Mouse (Mus musculus) hematopoietic stem cell, adult 5-6 weeks (primary cell): Measurements from ENCODE around the gene Dgkh. TPM values are rescaled to one million over a fixed set of nuclear protein-coding genes. Genes with fewer than 3 reads are reported as not detected.
A peak's percentile ranks its signal among the peaks of the same experiment; 100 is the strongest.

ENCODE experiments used
- ATAC-seq, 2 experiments: fragments of 125-278 bp in 1 of 2; replicated peaks in 1 of 2; 2 replicates each; pipeline ENCODE4 v1.8.0; 2016 to 2017; ENCODE audit warnings: inconsistent platforms in 2 of 2, mild to moderate bottlenecking in 2 of 2, moderate number of reproducible peaks in 2 of 2, low read depth in 1 of 2, moderate TSS enrichment in 1 of 2; ENCODE audit not compliant: low FRiP score in 2 of 2, poor library complexity in 2 of 2, severe bottlenecking in 2 of 2, insufficient read depth in 1 of 2, low TSS enrichment in 1 of 2
- total RNA-seq: library from RNA; stranded (forward); fragments of 172-1452, 232-1000 nt; gene quantifications from 2 replicates; pipeline ENCODE4 v1.2.3, GENCODE M21; 2017

Gene Dgkh
- total RNA-seq, 1 experiment from 2014 or later = 1.9 TPM

- ATAC-seq = no peak
Measured at GRCm38 (mm10) chr14:78654939-78655556, 77.5 kb downstream of the Dgkh start.

GRCm38 (mm10) chr14:78654196-78654595 lies 78.4 kb downstream of the Dgkh start:
- no peak for ATAC-seq

DNA sequence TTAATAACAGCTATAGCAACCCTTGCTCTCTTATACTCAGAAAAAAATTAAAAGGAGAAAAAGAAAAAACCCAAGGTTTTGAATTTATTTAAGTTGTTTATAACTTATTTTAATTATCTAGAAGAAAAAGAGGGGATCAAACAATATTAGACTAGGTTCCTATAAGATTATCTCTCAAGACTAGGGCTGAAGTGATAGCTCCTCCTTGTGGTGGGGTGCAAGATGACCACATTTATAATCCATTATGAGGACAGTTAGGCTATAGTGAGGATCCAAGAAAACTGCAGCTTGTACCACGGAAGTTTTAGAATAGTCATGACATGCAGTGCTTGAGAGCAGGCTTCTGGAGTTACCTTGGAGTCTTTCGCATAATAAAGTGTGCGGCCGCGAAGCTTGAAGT lies 79.2 kb downstream of the Dgkh start:
- no peak for ATAC-seq

- ATAC-seq = no peak
Measured at GRCm38 (mm10) chr14:78651696-78652095, 80.9 kb downstream of the Dgkh start.

- peak in 1 of 2 experiments; percentile 73; a peak in 2 of 4 replicates for ATAC-seq
Measured at GRCm38 (mm10) chr14:78650379-78651095, 82.0 kb downstream of the Dgkh start.

GRCm38 (mm10) chr14:78649525-78650274 lies 82.9 kb downstream of the Dgkh start:
- ATAC-seq = peak; percentile 39 to 52; a peak in 3 of 4 replicates

- no peak for ATAC-seq
Measured at GRCm38 (mm10) chr14:78645622-78646021, 87.0 kb downstream of the Dgkh start.

- no peak for ATAC-seq
Measured at GRCm38 (mm10) chr14:78641314-78641713, 91.3 kb downstream of the Dgkh start.

DNA sequence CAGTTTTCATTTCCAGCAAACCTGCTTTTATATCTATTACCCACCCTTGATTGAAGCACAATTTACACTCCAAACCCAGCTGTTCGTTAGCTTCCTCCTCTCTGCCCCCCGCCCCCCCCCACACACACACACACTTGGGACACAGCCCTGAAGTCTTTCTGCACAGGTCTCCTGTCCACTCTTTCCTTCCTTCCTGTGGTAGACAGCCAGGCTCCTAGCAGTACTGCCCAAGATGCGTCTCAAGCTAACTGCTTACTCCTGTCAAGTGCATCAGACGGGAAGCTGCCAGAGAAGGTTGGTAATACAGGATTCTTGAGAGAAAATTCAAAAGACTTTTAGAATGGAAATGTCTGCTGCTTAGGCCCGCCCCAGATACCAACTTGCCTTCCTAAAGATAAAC lies 92.9 kb downstream of the Dgkh start:
- ATAC-seq = peak in 1 of 2 experiments; percentile 64; a peak in 1 of 4 replicates

GRCm38 (mm10) chr14:78635612-78636400 lies 96.8 kb downstream of the Dgkh start:
- ATAC-seq = no peak

GRCm38 (mm10) chr14:78632747-78633146 lies 99.8 kb downstream of the Dgkh start:
- ATAC-seq = no peak

- ATAC-seq = peak in 1 of 2 experiments; percentile 52; a peak in 1 of 4 replicates
Measured at GRCm38 (mm10) chr14:78630923-78631875, 101.4 kb downstream of the Dgkh start.

DNA sequence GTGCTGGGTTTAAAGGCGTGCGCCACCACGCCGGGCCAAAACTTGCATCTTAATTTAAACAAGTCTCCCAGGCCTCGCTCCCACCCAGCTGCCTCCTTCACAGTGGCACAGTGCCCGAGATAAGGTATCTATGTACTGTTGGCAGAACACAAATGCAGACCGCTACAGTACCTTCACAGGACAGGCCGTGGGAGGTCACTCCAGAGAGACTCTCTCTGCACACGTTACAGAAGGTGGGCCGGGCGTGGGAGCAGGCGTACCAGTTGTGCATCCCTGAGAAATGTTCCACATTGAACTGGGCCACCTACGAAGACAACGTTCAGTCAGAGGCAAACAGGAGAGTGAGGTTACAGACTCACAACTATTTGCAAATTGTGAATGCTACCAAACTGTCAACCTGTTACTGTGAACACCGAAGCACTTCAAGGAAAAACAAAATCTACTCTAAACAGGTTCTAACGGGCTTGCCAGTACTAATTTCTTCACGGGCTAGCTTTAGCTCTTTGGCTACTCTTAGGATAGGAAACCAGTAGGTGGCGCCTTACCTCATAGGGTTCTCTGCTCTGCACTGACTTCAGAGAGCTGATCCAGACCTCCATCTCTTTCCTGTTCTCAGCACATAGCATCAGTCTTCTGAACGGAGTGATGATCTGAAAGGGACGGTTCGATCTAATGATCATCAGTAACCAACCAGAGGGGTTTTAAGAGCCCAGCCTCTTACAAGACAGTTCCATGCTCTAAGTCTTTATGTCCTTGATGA lies 104.9 kb downstream of the Dgkh start:
- ATAC-seq = peak; percentile 56 to 59; a peak in 1 of 4 replicates

- ATAC-seq = no peak
Measured at GRCm38 (mm10) chr14:78618883-78619295, 113.7 kb downstream of the Dgkh start.

- ATAC-seq = no peak
Measured at GRCm38 (mm10) chr14:78613569-78613968, 119.0 kb downstream of the Dgkh start.
